In the genomic region with DNA sequence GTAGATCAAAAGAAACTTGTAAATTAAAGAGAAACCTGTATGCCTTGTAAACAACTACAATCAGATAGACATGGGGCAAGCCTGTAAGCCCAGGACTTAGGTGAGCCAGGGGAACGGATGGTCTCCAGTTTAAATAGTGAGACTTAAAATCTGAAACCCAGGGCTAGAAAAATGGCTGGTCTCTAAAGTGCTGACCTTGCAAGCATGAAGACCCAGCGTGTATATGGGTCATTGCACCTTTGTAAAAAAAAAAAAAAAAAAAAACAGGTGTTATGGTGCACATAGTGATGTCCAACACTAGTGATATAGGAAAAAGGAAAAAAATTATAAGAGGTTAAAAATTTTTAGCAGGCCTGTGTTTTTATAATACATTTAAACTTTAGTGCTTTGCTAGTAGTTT, we compare ENCODE assay signal across 12 mouse cellular contexts. TPM values are rescaled to one million over a fixed set of nuclear protein-coding genes. Genes with fewer than 3 reads are reported as not detected.
DNase-seq lines count a peak whose midpoint lies in the region; ATAC-seq and TF ChIP-seq lines count a peak whose summit lies in the region.
"Had no signal": no experiment of that assay in that cellular context is flagged by ENCODE, and none has a peak within 500 bp of the region (broad histone marks: within the 10 kb centered on the region; RNA-seq: fewer than 3 reads in every experiment).

No protein-coding gene starts in this region.

- peak overlapping the region; percentile 79 for H3K4me3 ChIP-seq in heart, embryonic 13.5 days
- no peak overlapping the region for H3K4me3 ChIP-seq in neural tube, embryonic 12.5 days
- peak overlapping the region; percentile 98 to 99; a peak in 3 of 4 replicates for H3K4me3 ChIP-seq in liver, embryonic 14.5 days (ENCODE audit: insufficient read depth in 1 of 2, low read depth in 2 of 2, low read length in 2 of 2)
- no peak overlapping the region for H3K4me3 ChIP-seq in neural tube, embryonic 15.5 days (replicated peaks)

- intact Hi-C loops in left cerebral cortex, postnatal 25 days (cut with DNase I) = no loop called here

- no peak for TF ChIP-seq CTCF in liver, embryonic 14.5 days (IDR thresholded peaks at IDR 0.05; ENCODE audit: low read depth)

- H3K4me2 ChIP-seq in heart, embryonic 13.5 days = peak overlapping the region; percentile 83
- peak overlapping the region; percentile 79 for H3K4me2 ChIP-seq in neural tube, embryonic 12.5 days (replicated peaks)
- peak overlapping the region; percentile 91 for H3K4me2 ChIP-seq in liver, embryonic 14.5 days (ENCODE audit: low read depth)
- peak overlapping the region; percentile 80 for H3K4me2 ChIP-seq in neural tube, embryonic 15.5 days

- no peak overlapping the region for H3K27ac ChIP-seq in heart, embryonic 13.5 days (replicated peaks)
- no peak overlapping the region for H3K27ac ChIP-seq in neural tube, embryonic 12.5 days
- H3K27ac ChIP-seq in liver, embryonic 14.5 days = no peak overlapping the region
- H3K27ac ChIP-seq in neural tube, embryonic 15.5 days (replicated peaks) = no peak overlapping the region

- no peak overlapping the region for H3K9ac ChIP-seq in heart, embryonic 13.5 days
- H3K9ac ChIP-seq in neural tube, embryonic 12.5 days = no peak overlapping the region
- no peak overlapping the region; the same call in 1 of the 2 replicates for H3K9ac ChIP-seq in liver, embryonic 14.5 days (replicated peaks)
- no peak overlapping the region for H3K9ac ChIP-seq in neural tube, embryonic 15.5 days (replicated peaks)

- TF ChIP-seq EP300 in liver, embryonic 14.5 days (IDR thresholded peaks at IDR 0.05; ENCODE audit: low read depth) = no peak

- H3K9me3 ChIP-seq in heart, embryonic 13.5 days = no peaks in the 10 kb centered on the region
- no peaks in the 10 kb centered on the region for H3K9me3 ChIP-seq in neural tube, embryonic 12.5 days
- H3K9me3 ChIP-seq in liver, embryonic 14.5 days (ENCODE audit: control insufficient read depth, low read length) = no peaks in the 10 kb centered on the region
- H3K9me3 ChIP-seq in neural tube, embryonic 15.5 days (replicated peaks) = no peaks in the 10 kb centered on the region
- H3K9me3 ChIP-seq: limb, embryonic 15.5 days had no signal

- WGBS in heart, embryonic 13.5 days = 69% methylated on average over 2 of the region's 2 CpGs
- 76% methylated on average over 2 of the region's 2 CpGs for WGBS in neural tube, embryonic 12.5 days
- 61% methylated on average over 2 of the region's 2 CpGs for WGBS in liver, embryonic 14.5 days (ENCODE audit: insufficient replicate concordance)
- WGBS in neural tube, embryonic 15.5 days = 80% methylated on average over 2 of the region's 2 CpGs

- no peak for DNase-seq in heart, adult 8-10 months (ENCODE audit: low spot score)
- no peak for DNase-seq in neural tube, embryonic 10.5 days (ENCODE audit: extremely low spot score, low spot score)
- no peak for DNase-seq in liver, embryonic 14.5 days (ENCODE audit: low read depth in 3 of 3, low spot score in 3 of 3)
- DNase-seq in right cerebral cortex, postnatal 4 days = no peak
- DNase-seq in left cerebral cortex, postnatal 25 days (ENCODE audit: low spot score in 2 of 2) = no peak
- DNase-seq: cerebellum, postnatal 14 days; heart, postnatal 10 days; thymus, adult 2 months had no signal

- no peak for ATAC-seq in heart, embryonic 13.5 days (ENCODE audit: extremely low read depth, insufficient number of reproducible peaks, low FRiP score, low TSS enrichment)
- no peak for ATAC-seq in neural tube, embryonic 12.5 days (ENCODE audit: low FRiP score, low read depth)
- ATAC-seq in liver, embryonic 14.5 days (ENCODE audit: insufficient read depth) = no peak
- no peak for ATAC-seq in neural tube, embryonic 15.5 days (ENCODE audit: low FRiP score)

- H3K4me1 ChIP-seq in heart, embryonic 13.5 days = peaks cover 21% of the 10 kb centered on the region
- H3K4me1 ChIP-seq in neural tube, embryonic 12.5 days = peaks cover 9% of the 10 kb centered on the region; the same call in 1 of the 2 replicates
- peaks cover 4 to 5% of the 10 kb centered on the region in 2 experiments; a peak in 3 of 4 replicates for H3K4me1 ChIP-seq in liver, embryonic 14.5 days (replicated peaks; ENCODE audit: control insufficient read depth in 2 of 2, insufficient read depth in 2 of 2, low read length in 1 of 2)
- H3K4me1 ChIP-seq in neural tube, embryonic 15.5 days = peaks cover 7% of the 10 kb centered on the region

- no peaks in the 10 kb centered on the region for H3K36me3 ChIP-seq in heart, embryonic 13.5 days
- no peaks in the 10 kb centered on the region for H3K36me3 ChIP-seq in neural tube, embryonic 12.5 days
- H3K36me3 ChIP-seq in liver, embryonic 14.5 days (replicated peaks; ENCODE audit: control insufficient read depth, insufficient read depth, low read depth) = no peaks in the 10 kb centered on the region
- no peaks in the 10 kb centered on the region for H3K36me3 ChIP-seq in neural tube, embryonic 15.5 days
- H3K36me3 ChIP-seq: limb, embryonic 15.5 days had no signal

- no peaks in the 10 kb centered on the region for H3K27me3 ChIP-seq in heart, embryonic 13.5 days (replicated peaks)
- H3K27me3 ChIP-seq in neural tube, embryonic 12.5 days (replicated peaks) = no peaks in the 10 kb centered on the region
- no peaks in the 10 kb centered on the region for H3K27me3 ChIP-seq in liver, embryonic 14.5 days (ENCODE audit: control insufficient read depth, insufficient read depth, low read length)
- no peaks in the 10 kb centered on the region for H3K27me3 ChIP-seq in neural tube, embryonic 15.5 days (replicated peaks)
- H3K27me3 ChIP-seq: limb, embryonic 15.5 days had no signal

RNA-seq across cellular contexts. Expression of gene Slc38a9, which starts 1.1 kb away (rescaled TPM):
- polyA plus RNA-seq in heart, embryonic 13.5 days (2015; fragmentation: Nextera tagmentation; extraction: Ambion mirVana) = 10.3 and 11.5 TPM in 2 replicates
- 10 to 100 TPM in 3 of 4 experiments, 1 to 10 TPM in 1; 9.1 to 12.2 (median 10.8) TPM for total RNA-seq in heart, adult 8-10 months (2022)
- polyA plus RNA-seq in neural tube, embryonic 12.5 days (2016; fragmentation: Nextera tagmentation; extraction: Ambion mirVana) = 23.8 and 24.7 TPM in 2 replicates
- 9.2 and 10.9 TPM in 2 replicates for polyA plus RNA-seq in liver, embryonic 14.5 days (2012; rRNA removed)
- 8.3 and 9.2 TPM in 2 replicates for polyA plus RNA-seq in liver, embryonic 14.5 days (2014; fragmentation: Nextera tagmentation; extraction: Ambion mirVana)
- polyA plus RNA-seq in neural tube, embryonic 15.5 days (2015; fragmentation: Nextera tagmentation; extraction: Ambion mirVana) = 22.6 and 25.1 TPM in 2 replicates
- 10 to 100 TPM; 18.9 to 25.8 TPM for total RNA-seq in left cerebral cortex, postnatal 25 days (2021)

RNA-seq across cellular contexts. Expression of gene Ddx4, which starts 9.4 kb away (rescaled TPM):
- polyA plus RNA-seq in heart, embryonic 13.5 days (2015; fragmentation: Nextera tagmentation; extraction: Ambion mirVana) = 0.64 and 0.79 TPM in 2 replicates
- total RNA-seq in heart, adult 8-10 months (2022) = under 1 TPM in 2 of 4 experiments, not detected in 2; 0.09 to 0.12 TPM
- 0.59 and 0.70 TPM in 2 replicates for polyA plus RNA-seq in neural tube, embryonic 12.5 days (2016; fragmentation: Nextera tagmentation; extraction: Ambion mirVana)
- 0.22 and 0.32 TPM in 2 replicates for polyA plus RNA-seq in liver, embryonic 14.5 days (2012; rRNA removed)
- polyA plus RNA-seq in liver, embryonic 14.5 days (2014; fragmentation: Nextera tagmentation; extraction: Ambion mirVana) = 0.09 and 0.21 TPM in 2 replicates
- 0.88 and 1.1 TPM in 2 replicates for polyA plus RNA-seq in neural tube, embryonic 15.5 days (2015; fragmentation: Nextera tagmentation; extraction: Ambion mirVana)
- total RNA-seq in left cerebral cortex, postnatal 25 days (2021) = 1 to 10 TPM; 1.1 to 1.3 TPM

Comparison
In these comparisons a context has a peak if more than half of its experiments do, and no peak if none do; other contexts are left out.
1. H3K4me3 ChIP-seq: peak in heart, embryonic 13.5 days (single experiment) and liver, embryonic 14.5 days (2 of 2); none in neural tube, embryonic 12.5 days (single experiment) and neural tube, embryonic 15.5 days (single experiment).
2. Peak in every context shown above with its lines, with median percentiles within 50 percentile points of each other: H3K4me2 ChIP-seq.